Mouse (Mus musculus): ENCODE results near the gene Ola1.
A peak's percentile ranks its signal among the peaks of the same experiment; 100 is the strongest.

The Ola1 gene

GRCm38 (mm10) chr2:73218913-73219312 is at the start of gene Ola1:
Gene Ola1 (minus strand): TSS chr2:73218924.
- DNase-seq (ENCODE audit: low read depth): no peak

GRCm38 (mm10) chr2:73268281-73268680 is 49.6 kb upstream of the Ola1 start:
- no peak for DNase-seq (ENCODE audit: low read depth)

DNA sequence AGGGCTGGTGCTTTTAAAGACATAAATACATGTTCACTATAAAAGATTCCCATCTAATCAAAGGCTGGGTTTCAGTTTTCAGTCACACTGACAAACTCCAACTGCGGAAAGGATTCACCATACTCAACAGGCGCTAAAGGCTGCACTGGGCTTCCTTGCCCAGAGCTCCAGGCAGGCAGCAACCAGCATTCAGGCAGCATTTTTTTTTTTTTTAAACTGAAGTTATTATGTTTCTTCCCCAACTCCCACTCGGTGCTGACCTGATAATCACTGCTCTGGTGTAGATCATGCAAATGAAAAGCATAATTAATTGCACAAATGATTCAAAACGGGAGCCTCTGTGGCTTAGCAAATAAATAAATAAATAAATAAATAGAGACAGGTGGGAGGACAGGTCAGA is 49.1 kb upstream of the Ola1 start:
- no peak for DNase-seq (ENCODE audit: low read depth)

DNA sequence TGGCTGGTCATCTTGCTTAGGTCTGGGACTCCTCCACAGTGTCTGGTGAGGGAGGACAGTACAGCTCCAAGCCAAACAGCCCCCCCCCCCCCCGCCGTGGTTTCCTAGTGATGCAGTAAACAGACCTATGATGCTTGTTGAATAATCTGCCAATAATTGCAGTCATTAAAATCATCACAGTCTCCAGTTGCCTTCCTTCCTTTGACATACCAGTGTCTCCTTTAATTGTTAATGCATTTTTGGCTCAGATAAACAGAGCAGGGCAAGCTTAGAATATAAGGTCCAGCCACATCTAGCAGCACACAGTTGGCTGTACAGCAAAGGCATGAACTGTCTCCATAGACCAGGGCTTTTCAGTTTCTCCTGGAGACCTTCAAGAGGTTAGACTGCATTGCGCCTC is 48.5 kb upstream of the Ola1 start:
- DNase-seq (ENCODE audit: low read depth): no peak

GRCm38 (mm10) chr2:73266623-73267022 is 47.9 kb upstream of the Ola1 start:
- no peak for DNase-seq (ENCODE audit: low read depth)

DNA sequence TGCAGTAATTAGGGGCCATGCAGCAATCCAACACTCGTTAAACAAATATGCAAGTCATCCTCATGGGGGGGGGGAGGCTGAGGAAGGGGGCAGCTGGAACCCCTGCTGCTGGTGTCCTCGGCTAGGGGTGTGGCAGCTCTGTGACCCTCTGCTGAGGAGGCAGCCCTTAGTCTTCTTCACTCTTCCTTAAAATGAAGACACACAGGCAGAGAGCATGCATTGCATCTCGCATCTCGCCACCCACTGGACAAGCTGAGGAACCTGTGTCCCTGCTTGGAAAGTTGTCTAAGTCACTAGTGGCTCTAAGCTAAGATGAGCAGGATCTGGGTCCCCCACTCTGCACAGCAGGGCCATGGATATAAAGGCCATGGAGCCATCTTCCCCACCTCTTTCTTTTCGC is 47.3 kb upstream of the Ola1 start:
- peak; percentile 9 for DNase-seq (ENCODE audit: low read depth)

DNA sequence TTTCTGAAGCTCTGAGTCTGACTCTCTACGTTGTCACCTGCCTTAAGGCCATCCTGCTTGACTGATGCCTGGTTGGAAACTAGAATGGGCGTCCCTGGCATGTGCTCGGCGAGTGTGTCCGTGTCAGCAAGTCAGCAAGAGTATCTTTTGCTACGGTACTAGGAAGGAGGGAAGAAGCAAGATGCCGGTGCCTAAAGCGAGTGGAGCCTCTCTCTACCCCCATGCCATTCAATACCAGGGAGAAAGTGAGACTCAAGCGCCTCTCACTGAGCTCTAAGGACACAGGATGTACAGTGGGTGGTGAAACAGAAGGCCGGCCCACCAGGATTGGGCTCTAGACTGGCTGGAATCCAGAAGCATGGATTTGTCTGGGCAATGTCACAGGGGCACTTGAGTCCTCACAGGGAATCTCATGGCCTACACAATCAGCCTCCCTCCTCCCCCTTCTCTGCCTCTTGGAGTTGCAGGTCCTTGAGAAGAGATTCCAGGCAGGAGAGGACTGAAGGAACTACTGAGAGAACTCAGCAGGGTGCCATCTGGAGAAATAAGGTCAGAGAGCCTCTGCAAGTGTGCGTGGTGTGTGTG is 46.0 kb upstream of the Ola1 start:
- no peak for DNase-seq (ENCODE audit: low read depth)

DNA sequence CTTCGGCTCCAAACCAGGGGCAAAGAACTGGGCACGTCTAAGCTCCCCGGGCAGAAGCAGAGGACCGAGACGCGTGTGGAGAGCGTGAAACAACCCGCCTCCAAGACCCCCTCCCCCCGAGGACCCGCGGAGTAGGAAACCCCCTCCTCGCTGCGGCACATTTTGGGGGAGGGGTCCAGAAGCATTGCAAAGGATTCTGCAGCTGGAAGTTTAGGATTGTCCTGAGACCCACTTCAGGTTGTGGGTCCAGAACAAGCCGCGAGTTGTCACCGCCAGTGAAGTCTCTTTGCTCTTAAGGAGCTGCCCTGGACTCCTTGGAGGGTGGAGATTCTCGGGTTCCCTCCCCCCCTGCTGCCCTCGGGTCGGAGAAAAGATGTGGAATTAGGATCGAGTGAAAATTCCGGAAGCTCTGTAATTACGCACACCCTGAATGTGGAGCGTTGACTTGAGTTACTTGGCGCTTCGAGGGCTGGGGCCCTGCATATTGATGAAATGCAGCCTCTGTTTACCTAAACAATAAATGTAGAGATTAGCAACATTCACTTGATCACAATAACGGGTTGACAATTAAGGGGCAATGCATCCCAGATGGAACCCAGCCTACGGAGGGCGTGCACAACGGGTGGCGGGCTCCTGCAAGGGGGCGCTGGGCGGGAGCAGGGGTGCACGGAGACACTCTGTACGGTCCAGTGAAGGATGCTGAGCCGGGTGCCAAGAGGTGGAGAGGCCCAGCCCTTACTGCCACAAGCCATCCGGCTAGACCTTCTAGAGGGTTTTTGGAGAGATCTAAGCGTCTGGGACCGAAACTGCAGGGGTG is 45.3 kb upstream of the Ola1 start:
- no peak for DNase-seq (ENCODE audit: low read depth)

DNA sequence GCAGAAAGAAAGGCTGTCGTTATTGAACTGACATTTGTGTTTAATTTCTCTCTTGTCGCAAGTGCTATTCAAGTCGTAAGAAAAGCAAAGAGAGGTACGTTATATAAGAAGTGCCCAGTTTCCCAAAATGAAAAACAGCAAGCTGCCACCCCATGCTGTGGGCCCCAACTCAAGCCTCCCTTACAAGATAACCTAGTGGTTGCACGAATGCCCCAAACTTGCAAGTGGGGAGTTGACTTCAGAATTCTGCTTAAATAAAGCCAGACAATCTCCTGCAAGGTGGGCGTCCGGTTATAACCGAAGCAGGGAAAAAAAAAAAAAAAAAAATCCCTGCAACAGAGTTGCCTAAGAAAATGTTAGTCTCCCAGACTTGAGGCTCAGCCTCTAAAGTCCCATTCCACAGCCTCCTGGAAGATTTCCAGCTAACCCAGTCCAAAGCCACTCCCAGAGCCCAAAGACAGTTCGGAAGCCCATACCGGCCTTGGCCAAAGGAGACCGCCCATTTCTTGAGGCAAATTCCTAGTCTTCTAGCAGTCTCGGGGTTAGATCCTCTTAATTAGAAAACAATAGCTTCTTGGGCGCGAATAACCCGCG is 44.5 kb upstream of the Ola1 start:
- peak; percentile 11 for DNase-seq (ENCODE audit: low read depth)

GRCm38 (mm10) chr2:73248701-73249100 is 30.0 kb upstream of the Ola1 start:
- DNase-seq (ENCODE audit: low read depth): no peak

- DNase-seq (ENCODE audit: low read depth): no peak
These were observed 22.6 kb upstream of the Ola1 start for GRCm38 (mm10) chr2:73241299-73241698.

DNA sequence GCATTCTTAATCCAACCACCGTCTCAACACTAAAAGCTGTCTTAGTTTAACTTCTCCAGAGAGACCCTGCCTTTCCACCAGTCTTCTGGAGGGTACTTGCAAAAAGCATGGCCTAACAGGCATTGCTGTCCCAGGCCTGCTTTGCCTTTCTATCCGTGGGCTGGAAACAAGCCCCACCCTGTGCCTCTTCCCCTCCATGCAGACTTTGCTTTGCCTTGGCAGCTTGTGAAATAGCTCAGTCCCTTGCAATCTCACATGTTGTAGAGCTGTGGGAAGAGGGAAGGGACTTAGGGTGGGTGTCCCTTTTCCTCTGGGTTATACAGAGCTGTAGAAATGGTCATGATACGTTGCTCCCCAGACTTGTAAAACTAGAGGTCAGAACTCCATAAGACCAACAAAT is 12.4 kb upstream of the Ola1 start:
- no peak for DNase-seq (ENCODE audit: low read depth)

DNA sequence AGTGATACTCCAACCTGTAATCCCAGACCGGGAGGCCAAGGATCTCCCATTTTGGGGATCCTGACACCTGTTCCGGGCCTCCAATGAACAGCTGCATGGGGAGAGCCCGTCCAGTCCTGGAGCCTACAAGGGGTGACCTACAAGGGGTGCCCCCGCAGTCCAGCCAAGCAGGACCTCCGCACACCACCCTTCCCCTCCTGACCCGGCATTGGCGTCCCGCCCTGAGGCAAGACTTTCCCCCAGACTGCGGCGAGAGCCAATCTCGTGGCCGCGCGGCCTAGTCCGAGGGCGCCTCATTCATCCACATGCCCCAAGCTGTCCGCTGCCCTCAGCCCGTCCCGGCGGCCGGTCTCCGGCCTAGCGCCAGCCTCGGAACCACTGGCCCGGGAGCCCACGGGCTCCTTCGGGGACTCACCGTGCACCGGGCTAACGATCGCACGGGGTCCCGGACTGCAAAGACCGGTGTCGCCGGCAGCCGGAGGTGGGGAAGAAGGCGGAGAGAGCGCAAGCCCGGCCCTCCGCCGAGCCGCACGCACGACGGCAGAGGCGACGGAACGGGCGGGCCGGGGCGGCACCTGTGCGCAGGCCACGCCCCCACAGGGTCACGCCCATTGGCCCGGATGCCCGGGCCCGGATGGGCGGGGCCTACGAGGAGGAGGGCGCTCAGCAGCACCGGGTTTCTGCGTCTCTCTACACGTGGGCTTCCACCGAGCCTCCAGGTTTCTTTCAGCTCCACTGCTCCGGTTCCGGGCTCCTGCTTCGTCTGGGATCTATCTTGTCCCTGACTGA is 4.7 kb downstream of the Ola1 start:
- DNase-seq (ENCODE audit: low read depth): peak; percentile 96

GRCm38 (mm10) chr2:73213539-73213870 is 5.2 kb downstream of the Ola1 start:
- DNase-seq (ENCODE audit: low read depth): no peak

GRCm38 (mm10) chr2:73204328-73204727 is 14.4 kb downstream of the Ola1 start:
- no peak for DNase-seq (ENCODE audit: low read depth)

DNA sequence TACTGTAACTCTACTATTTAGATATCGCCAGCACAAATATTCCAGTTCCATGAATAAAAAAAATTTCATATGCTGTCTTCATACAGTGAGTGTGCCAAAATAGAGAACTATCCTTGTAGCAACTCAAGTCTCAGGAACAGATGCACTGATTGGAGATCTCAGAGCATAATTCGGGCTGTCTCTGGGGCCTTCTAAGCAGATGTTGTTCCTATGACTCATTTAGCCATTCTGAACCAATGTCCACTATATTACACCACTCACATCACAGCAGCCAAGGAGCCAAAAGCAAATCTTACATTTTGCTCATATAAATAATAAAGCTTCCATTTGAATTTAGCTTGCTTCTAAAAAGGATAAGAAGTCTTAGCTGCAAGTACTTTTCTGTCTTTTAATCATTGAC is 30.2 kb downstream of the Ola1 start:
- peak; percentile 80 for DNase-seq (ENCODE audit: low read depth)

DNA sequence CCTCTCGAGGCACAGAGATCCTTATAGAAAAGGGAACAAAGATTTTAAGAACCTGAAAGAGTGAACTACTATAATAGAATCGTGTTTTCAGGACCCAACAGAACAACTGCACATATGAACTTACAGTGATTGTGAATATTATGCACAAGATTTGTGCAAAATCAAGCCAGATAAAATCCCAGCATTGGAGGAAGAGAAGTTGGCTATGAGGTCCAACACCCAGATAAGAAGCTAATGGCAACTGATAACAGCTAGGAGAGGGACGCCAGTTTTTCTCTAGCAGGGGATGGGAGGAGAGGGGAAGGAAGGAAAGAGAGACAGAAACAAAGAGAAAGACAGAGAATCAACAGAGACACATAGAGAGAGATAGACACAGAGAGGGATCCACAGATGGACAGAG is 33.5 kb downstream of the Ola1 start:
- no peak for DNase-seq (ENCODE audit: low read depth)

DNA sequence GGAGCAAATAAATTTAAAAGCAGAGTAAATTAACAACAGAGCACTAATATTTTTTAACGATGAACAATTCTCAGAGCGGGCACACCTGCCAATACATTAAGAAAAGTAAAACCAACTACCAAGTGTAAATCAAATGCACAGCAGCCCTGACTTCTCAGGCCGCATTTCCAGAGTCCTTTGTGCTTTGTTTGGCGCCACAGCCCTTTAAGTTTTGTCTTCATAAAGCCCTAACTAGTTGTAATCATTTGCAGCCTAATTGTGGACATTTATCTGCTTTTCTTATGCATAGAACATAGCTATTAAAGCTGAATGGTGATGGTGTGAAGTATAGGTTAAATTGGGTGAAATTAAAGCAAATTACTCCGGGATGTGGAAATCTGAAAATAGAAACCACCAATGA is 49.2 kb downstream of the Ola1 start:
- no peak for DNase-seq (ENCODE audit: low read depth)

GRCm38 (mm10) chr2:73167126-73167525 is 51.6 kb downstream of the Ola1 start:
- peak; percentile 74 for DNase-seq (ENCODE audit: low read depth)

GRCm38 (mm10) chr2:73164666-73165065 is 54.1 kb downstream of the Ola1 start:
- no peak for DNase-seq (ENCODE audit: low read depth)

GRCm38 (mm10) chr2:73160772-73161171 is 58.0 kb downstream of the Ola1 start:
- DNase-seq (ENCODE audit: low read depth): no peak

DNA sequence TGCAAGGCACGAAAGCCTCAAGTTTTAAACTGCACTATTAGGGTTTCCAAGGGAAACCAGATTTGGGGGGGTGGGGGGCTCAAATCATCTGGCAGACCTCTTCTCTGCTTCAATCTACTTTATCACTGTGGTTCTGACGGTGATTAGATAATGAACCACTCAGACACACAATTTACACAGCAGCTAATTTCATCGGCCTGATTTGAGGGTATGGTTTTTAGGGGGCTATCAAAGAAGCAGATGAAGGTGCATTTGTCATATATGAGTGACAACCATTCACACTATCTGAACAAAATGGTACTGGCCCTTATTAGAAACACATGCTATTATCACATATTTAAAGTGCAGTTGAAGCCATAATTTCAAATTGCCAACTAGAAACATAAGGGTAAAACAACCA is 61.5 kb downstream of the Ola1 start:
- no peak for DNase-seq (ENCODE audit: low read depth)

DNA sequence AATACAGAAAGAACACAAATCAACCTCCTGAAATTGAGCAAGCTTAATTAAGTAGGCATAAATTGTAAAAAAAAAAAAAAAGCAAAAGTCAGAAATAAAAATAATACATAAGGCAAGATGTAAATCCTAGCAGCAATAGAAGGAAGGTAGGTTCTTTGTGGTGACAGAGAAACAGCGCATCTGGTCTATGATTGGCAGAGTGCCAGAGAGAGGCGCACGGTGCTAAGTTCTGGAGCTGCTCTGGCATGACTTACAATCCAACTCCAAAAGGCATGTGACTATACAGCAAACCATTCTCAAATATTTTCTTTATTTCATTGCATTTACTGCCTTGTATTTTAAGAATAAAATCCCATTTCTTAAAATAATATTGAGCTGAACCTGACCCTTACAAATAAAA is 68.2 kb downstream of the Ola1 start:
- DNase-seq (ENCODE audit: low read depth): no peak

Measured in NIH3T3 (cell line).